Mouse (Mus musculus) large intestine, adult 2 months (tissue): ENCODE data around the gene Hk2. TPM values are rescaled to one million over a fixed set of nuclear protein-coding genes. Genes with fewer than 3 reads are reported as not detected.

Experiments
- DNase-seq: peaks from one replicate; pipeline ENCODE4 v3.0.0-alpha.2; 2012; ENCODE audit warnings: low read depth, low spot score
- WGBS: fragments of 180-500 bp; shearing (Covaris S2); methylation state at CpG from one replicate; pipeline ENCODE4 v1.1.7; 2018; 5-methylcytosine and 5-hydroxymethylcytosine counted together
- polyA plus RNA-seq: library from polyadenylated mRNA; depleted of rRNA; stranded (reverse); fragments of >200 nt; gene quantifications from 2 replicates; pipeline ENCODE4 v1.2.3, GENCODE M21; 2012; rRNA removed

Hk2 gene
- polyA plus RNA-seq: 14.1 and 32.4 TPM in 2 replicates

DNA sequence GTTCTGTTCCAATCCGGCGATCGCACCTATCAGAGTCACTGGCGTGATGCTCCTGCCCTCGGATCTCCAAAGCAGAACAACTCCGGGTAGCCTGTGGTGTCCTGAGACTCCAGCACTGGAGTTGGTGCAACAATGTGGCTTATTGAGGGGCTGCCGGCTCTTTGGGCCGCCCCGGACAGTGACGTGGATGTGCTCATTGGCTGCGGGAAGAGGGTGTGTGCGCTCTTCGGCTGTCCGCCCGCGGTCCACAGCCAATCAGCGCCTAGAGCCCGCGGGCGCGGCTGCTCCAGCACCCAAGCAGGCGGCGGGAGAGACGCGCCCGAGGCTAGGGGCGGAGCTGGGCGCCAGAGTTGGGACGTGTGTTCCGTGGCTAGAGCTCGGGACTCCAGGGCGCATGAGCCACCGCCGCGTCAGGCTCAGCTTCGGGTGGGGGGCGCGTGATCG lies at the start of gene Hk2:
Gene Hk2, minus strand, starts transcription at position 134 of the 444 bp plus-strand sequence.
- no peak for DNase-seq
- under 1% methylated on average over 39 of the region's 39 CpGs for WGBS

- DNase-seq: no peak
- WGBS: 32% methylated on average over 4 of the region's 4 CpGs
Measured at GRCm38 (mm10) chr6:82821758-82822253, 47.6 kb upstream of the Hk2 start.

DNA sequence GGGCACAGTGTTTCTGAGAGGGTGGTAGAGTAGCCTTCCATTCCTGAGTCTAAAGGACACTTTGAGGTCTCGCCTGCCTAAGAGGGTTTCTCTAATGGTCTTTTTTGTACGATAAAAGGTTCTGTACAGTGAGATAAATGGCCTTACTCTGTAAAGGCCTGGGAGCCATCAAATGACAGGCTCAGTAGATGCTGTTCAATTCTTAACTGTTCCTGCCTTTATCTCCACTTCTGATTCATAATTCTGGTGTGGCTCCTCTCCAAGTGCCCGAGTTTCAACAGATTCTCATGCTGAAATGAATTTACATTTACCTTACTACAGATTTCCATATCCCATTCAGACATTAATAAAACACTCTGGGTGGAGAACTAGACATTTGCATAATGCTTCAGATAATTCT lies 46.5 kb upstream of the Hk2 start:
- DNase-seq: no peak
- WGBS: 68% methylated on average over 3 of the region's 3 CpGs

DNA sequence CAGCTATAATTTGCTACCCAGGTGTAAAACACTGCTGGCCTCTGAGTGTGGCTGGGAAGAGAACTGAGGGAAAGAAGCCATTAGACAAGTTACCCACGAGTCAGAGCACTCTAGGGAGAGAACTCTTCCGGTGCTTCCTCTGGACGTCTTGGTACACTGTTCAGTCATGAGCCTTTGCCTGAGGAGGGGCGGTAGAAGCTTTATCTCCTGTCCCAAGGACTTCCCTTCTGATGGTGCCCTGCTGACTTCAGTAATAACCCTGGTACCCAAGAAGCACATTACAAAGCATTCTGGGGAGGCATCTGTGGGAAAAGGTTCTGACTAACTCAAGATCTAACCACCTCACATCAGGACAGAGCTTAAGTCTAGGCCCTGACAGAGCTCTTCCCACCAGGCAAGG lies 40.6 kb upstream of the Hk2 start:
- no peak for DNase-seq
- 62% methylated on average over 4 of the region's 4 CpGs for WGBS

DNA sequence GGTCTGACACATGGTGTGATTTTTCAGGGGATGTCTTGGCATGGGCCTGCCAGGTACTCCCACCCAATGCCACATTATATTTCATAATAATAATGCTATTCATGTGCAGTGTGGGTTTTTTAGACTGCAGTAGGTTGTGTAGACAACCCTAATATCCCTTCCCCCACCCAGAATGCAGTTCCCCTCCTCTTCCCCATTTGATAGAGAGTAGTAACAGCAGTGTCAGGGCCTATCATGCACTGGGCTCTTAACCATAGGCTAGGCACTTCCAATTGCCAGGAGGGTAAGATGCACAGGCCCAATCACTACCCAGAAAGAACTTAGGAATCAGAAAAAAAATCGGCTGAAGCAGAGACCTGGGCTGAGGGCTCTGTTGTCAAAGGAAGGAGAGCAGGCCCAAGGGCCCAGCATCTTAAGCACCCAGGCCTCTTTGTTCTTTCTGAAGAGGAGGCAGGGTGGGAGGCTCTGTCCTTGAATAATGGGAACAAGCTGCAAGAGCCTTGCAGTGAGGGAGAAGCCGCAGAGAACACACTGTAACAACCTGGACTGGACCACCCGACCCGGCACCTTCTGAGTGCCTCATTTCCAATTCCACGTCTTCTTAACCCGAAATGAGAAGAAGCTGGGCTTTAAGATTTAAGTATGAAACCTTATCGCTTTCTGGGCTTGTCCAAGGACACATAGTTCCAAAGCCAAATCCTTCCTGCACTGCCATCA lies 33.9 kb upstream of the Hk2 start:
- no peak for DNase-seq
- 91% methylated on average over 7 of the region's 7 CpGs for WGBS

GRCm38 (mm10) chr6:82806971-82807370 lies 32.7 kb upstream of the Hk2 start:
- 69% methylated on average over 3 of the region's 3 CpGs for WGBS

GRCm38 (mm10) chr6:82806503-82806902 lies 32.2 kb upstream of the Hk2 start:
- no peak for DNase-seq
- WGBS: 54% methylated on average over 6 of the region's 6 CpGs

More at GRCm38 (mm10) chr6:82806971-82807370, 32.7 kb upstream of the Hk2 start:
- no peak for DNase-seq

GRCm38 (mm10) chr6:82805894-82806293 lies 31.6 kb upstream of the Hk2 start:
- no peak for DNase-seq
- 35% methylated on average over 3 of the region's 3 CpGs for WGBS

DNA sequence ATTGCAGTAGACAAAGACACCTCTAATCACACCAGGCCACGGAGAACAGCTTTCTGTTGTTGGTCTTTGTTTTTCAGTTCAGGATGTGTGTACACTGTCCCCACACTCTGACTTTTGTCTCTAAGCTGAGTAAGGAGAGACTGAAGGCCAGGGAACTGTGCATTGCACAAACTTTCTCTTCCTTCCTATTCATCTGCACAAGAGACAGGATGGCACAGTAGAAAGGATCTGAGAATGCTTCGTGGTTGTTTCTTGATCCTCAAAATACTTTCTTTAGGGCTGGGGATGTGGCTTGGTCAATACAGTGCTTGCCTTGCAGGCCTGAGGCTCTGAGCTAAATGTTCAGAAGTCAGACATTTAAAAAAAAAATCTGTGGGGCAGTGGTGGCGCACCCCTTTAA lies 30.7 kb upstream of the Hk2 start:
- DNase-seq: no peak
- 86% methylated on average over 3 of the region's 3 CpGs for WGBS

- 36% methylated on average over 3 of the region's 3 CpGs for WGBS
- no peak for DNase-seq
Measured at GRCm38 (mm10) chr6:82798202-82798737, 24.0 kb upstream of the Hk2 start.

- no peak for DNase-seq
- 63% methylated on average over 5 of the region's 5 CpGs for WGBS
Measured at GRCm38 (mm10) chr6:82797300-82797839, 23.1 kb upstream of the Hk2 start.

DNA sequence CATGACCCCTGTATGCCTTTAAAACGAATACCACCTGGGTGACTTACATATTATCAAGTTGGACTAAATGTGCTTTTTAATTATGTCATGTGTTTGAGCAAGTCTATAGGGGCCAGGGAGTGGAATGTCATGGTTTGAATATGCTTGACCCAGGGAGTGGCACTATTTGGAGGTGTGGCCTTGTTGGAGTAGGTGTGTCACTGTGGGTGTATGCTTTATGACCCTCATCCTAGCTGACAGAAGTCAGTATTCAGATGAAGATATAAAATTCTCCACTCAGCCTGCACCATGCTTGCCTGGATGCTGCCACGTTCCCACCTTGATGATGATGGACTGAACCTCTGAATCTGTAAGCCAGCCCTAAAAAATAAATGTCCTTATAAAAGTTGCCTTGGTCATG lies 16.6 kb upstream of the Hk2 start:
- WGBS: 34% methylated on average over 2 of the region's 2 CpGs
- no peak for DNase-seq

GRCm38 (mm10) chr6:82783906-82784305 lies 9.7 kb upstream of the Hk2 start:
- no peak for DNase-seq
- 85% methylated on average over 4 of the region's 4 CpGs for WGBS

GRCm38 (mm10) chr6:82780802-82781393 lies 6.6 kb upstream of the Hk2 start:
- WGBS: 55% methylated on average over 8 of the region's 8 CpGs
- no peak for DNase-seq

DNA sequence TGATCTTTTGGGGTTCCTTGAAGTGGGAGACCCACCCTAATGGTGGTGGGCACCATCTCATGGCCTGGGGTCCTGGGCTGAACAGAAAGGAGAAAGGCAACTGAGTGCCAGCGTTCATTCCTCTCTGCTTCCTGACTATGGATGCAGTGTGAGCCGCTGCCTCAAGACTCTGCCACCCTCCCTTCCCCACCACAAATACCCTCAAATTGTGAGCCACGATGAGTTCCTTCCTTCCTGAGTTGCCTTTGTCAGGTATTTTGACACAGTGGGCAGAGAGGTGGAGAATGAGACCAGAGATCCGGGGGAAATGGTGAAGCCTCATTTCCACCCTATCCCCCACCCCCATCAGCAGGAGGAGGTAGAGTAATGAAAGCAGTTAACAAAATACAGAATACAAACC lies 6.1 kb upstream of the Hk2 start:
- WGBS: 63% methylated on average over 4 of the region's 4 CpGs
- no peak for DNase-seq

DNA sequence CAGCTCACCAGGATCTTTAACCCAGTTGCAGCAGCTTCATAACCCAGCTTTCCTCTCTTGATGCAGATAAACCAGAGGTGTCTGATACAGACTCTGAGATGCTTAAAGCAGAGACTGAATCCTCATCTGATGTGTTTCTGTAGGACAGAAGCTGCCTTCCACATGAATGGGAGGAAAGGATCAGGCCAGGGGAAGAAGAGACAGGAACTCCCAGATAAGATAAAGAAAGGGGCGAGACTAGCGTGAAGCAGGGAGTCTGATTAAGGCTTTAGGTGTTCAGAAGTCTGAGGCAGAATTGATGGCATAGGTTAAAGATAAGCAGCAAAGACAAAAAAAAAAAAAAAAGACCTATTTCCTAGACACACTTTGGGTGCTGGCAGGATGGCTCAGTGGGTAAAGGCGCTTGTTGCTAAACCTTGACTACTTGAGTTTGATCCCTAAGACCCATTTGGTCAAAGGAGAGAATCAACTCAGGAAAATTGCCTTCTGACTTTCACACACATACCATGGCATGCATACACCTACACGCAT lies 2.9 kb upstream of the Hk2 start:
- no peak for DNase-seq
- WGBS: 87% methylated on average over 4 of the region's 4 CpGs

DNA sequence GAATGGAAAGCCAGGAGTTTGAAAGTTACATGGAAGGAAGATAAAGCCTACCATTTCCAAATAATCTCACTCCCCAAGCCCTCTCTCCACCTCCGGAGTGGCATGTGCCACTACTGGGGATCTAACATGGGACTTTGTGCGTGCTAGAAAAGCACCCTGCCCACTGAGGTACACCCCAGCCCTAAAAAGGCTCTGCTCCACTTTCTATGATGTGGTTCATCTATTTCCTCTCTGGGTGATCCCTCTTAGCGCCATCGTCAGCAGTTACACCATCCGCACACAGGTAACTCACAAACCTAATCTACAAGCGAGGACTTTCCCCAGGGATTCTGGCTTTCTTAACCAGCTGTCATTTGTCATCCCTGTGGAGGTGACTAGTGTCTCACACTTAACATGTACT lies 1.1 kb upstream of the Hk2 start:
- 87% methylated on average over 6 of the region's 6 CpGs for WGBS

DNA sequence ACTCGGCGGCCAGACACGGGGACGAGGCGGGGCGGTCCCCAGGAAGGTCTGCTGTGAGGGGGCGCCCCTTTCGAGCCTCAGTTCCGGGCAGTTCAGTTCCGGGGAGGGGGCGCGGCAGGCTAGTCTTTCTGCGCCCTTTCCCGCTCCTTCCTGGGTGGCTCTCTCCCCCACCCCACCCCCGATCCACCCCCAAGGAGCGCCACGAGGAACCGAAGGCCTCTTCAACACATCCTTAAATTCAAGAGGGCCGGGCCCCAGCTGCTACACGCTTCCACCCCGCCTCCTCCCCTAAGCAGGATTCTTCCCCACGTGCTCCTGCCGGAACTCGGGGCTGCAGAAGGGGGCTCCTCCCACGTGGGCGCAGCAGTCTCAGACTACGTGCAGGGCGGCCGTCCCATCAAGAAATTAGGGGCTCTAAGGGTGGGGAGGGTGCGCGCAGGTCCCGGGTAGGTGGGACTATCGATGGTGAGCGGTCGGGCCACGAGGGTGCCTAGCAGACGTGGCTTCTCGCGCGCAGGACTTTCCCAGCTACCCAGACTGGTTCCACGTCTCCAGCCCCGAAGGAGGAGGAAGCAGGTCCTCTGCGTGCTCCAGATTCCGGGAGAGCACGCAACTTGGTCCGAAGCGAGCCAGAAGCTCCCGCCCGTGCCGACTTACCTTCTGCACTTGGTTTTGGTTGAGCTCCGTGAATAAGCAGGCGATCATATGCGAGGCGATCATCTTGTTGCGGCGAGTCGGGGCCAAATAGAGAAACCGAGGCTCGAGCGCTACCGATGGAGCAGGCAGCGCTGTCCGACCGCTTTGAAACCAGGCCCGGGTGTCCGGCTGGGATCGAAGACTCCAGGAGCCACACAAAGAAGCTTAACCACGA lies 758 bp downstream of the Hk2 start:
- under 1% methylated on average over 68 of the region's 68 CpGs for WGBS
- no peak for DNase-seq

More for the DNA sequence above, 1.1 kb upstream of the Hk2 start:
- no peak for DNase-seq

DNA sequence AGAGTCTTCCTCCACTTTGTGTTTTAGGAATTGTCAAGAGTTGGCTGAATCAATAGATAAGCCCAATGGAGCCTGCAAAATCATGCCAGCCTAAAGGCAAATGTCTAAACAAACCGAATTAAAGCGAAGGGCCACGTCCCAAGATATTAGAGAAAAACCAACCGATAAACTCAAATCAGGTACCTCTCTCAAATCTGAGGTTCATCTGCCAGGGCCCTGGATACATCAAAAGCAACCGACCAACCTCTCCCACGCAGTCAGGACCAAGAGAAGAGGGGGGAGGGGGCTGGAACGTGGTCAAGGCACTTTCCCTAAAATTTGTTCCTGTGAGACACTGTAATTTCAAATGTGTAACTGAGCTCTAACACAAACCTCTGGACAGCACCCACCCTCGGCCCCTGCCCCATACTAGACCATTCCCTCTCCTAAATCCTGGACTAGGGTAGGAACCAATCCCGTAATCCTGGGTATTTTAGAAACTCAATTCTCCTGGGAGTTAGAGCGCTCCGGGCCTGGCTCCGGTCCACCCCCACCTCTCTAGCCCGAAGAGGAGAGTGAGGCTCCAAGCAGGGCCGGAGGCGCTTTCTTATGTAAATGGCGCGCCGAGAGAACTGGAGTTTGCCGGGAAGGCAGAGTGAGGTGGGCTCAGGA lies 1.7 kb downstream of the Hk2 start:
- DNase-seq: no peak
- WGBS: 8% methylated on average over 19 of the region's 19 CpGs
